Mouse (Mus musculus) hindbrain, embryonic 11.5 days (tissue): ENCODE measurements around the gene Gal. TPM values are rescaled to one million over a fixed set of nuclear protein-coding genes. Genes with fewer than 3 reads are reported as not detected.

Experiments used
- ATAC-seq: fragments of 200-750 bp; cut with Nextera tagmentation; 2 replicates; pipeline ENCODE4 v1.8.0; 2017; ENCODE audit warnings: mild to moderate bottlenecking, moderate TSS enrichment, moderate library complexity; ENCODE audit not compliant: low FRiP score
- DNase-seq: peaks from one replicate; pipeline ENCODE4 v3.0.0-alpha.2; 2015; ENCODE audit warnings: low spot score
- H3K27ac ChIP-seq: fragments of 300-500 bp; sonication (generic); 2 replicates; pipeline ENCODE4 v1.5.1; 2014; ENCODE audit warnings: mild to moderate bottlenecking, low read depth, low read length
- H3K27me3 ChIP-seq: fragments of 300-500 bp; sonication (generic); 2 replicates; pipeline ENCODE4 v1.6.1; 2014; ENCODE audit warnings: mild to moderate bottlenecking, low read length, moderate library complexity, mixed read lengths; ENCODE audit not compliant: control insufficient read depth, insufficient read depth
- H3K36me3 ChIP-seq: fragments of 300-500 bp; sonication (generic); 2 replicates; pipeline ENCODE4 v1.6.1; 2014; ENCODE audit warnings: mild to moderate bottlenecking, low read length, moderate library complexity, mixed read lengths; ENCODE audit not compliant: control insufficient read depth, insufficient read depth
- H3K4me1 ChIP-seq: fragments of 300-500 bp; sonication (generic); replicated peaks from 2 replicates; pipeline ENCODE4 v1.6.1; 2014; ENCODE audit warnings: low read length, mixed read lengths; ENCODE audit not compliant: control insufficient read depth, insufficient read depth
- H3K4me2 ChIP-seq: fragments of 300-500 bp; sonication (generic); replicated peaks from 2 replicates; pipeline ENCODE4 v1.6.1; 2014; ENCODE audit warnings: mild to moderate bottlenecking, low read depth, low read length
- H3K4me3 ChIP-seq: fragments of 300-500 bp; sonication (generic); 2 replicates; pipeline ENCODE4 v1.5.1; 2014; ENCODE audit warnings: low read depth, low read length
- H3K9ac ChIP-seq: fragments of 300-500 bp; sonication (generic); 2 replicates; pipeline ENCODE4 v1.6.1; 2014; ENCODE audit warnings: low read depth, low read length
- H3K9me3 ChIP-seq: fragments of 300-500 bp; sonication (generic); 2 replicates; pipeline ENCODE4 v1.6.1; 2016; ENCODE audit warnings: low read length; ENCODE audit not compliant: control insufficient read depth
- WGBS: fragments of 180-500 bp; shearing (Covaris S2); extraction: QIAGEN DNeasy Blood & Tissue Kit; methylation state at CpG from one replicate; pipeline ENCODE4 v1.1.7; 2014; 5-methylcytosine and 5-hydroxymethylcytosine counted together
- polyA plus RNA-seq: library from polyadenylated mRNA; unstranded; fragments of >200 nt; fragmentation: Nextera tagmentation; extraction: Ambion mirVana; gene quantifications from 2 replicates; pipeline ENCODE4 v1.2.1, GENCODE M21; 2014

Gal gene
- polyA plus RNA-seq, 1 experiment from 2014 or later: 1.3 TPM

- H3K27me3 ChIP-seq: no peaks in the 10 kb centered on the region
- DNase-seq: no peak
- ATAC-seq: no peak
- no peak overlapping the region for H3K4me3 ChIP-seq
- H3K27ac ChIP-seq: no peak overlapping the region
- H3K4me1 ChIP-seq: no peaks in the 10 kb centered on the region
- no peak overlapping the region for H3K9ac ChIP-seq
- no peaks in the 10 kb centered on the region for H3K36me3 ChIP-seq
- H3K4me2 ChIP-seq: no peak overlapping the region
- H3K9me3 ChIP-seq: no peaks in the 10 kb centered on the region
- 88% methylated on average over 3 of the region's 3 CpGs for WGBS
Observed at GRCm38 (mm10) chr19:3378614-3379013, 35.7 kb downstream of the Gal start.

- Histone ChIP-seq H3K4me3 (no peak overlapping the region), H3K27me3 (no peaks in the 10 kb centered on the region), H3K4me1 (no peaks in the 10 kb centered on the region), H3K9ac (no peak overlapping the region), H3K4me2 (no peak overlapping the region), H3K27ac (no peak overlapping the region), H3K9me3 (no peaks in the 10 kb centered on the region), H3K36me3 (no peaks in the 10 kb centered on the region)
- WGBS: 40% methylated on average over 4 of the region's 4 CpGs
- no peak for ATAC-seq
- DNase-seq: no peak
Observed at GRCm38 (mm10) chr19:3376966-3377715, 37.2 kb downstream of the Gal start.

GRCm38 (mm10) chr19:3375945-3376495 is 38.3 kb downstream of the Gal start:
- Histone ChIP-seq H3K27ac (no peak overlapping the region), H3K4me2 (no peak overlapping the region), H3K9me3 (no peaks in the 10 kb centered on the region), H3K27me3 (no peaks in the 10 kb centered on the region), H3K9ac (no peak overlapping the region), H3K4me1 (no peaks in the 10 kb centered on the region), H3K36me3 (no peaks in the 10 kb centered on the region), H3K4me3 (no peak overlapping the region)
- ATAC-seq (no peak), DNase-seq (no peak)
- WGBS: 64% methylated on average over 7 of the region's 7 CpGs

GRCm38 (mm10) chr19:3374028-3374427 is 40.3 kb downstream of the Gal start:
- H3K4me3 ChIP-seq: no peak overlapping the region
- no peaks in the 10 kb centered on the region for H3K4me1 ChIP-seq
- DNase-seq: peak; percentile 12
- ATAC-seq: no peak
- no peak overlapping the region for H3K9ac ChIP-seq
- no peak overlapping the region for H3K4me2 ChIP-seq
- 56% methylated on average over 2 of the region's 2 CpGs for WGBS
- H3K36me3 ChIP-seq: no peaks in the 10 kb centered on the region
- H3K27ac ChIP-seq: no peak overlapping the region
- no peaks in the 10 kb centered on the region for H3K9me3 ChIP-seq
- no peaks in the 10 kb centered on the region for H3K27me3 ChIP-seq

GRCm38 (mm10) chr19:3373380-3373779 is 41.0 kb downstream of the Gal start:
- no peak for DNase-seq
- 73% methylated on average over 12 of the region's 12 CpGs for WGBS
- Histone ChIP-seq H3K27ac (no peak overlapping the region), H3K27me3 (no peaks in the 10 kb centered on the region), H3K4me1 (no peaks in the 10 kb centered on the region), H3K9ac (no peak overlapping the region), H3K9me3 (no peaks in the 10 kb centered on the region), H3K4me3 (no peak overlapping the region), H3K36me3 (no peaks in the 10 kb centered on the region), H3K4me2 (no peak overlapping the region)
- no peak for ATAC-seq

- Histone ChIP-seq H3K4me3 (no peak overlapping the region), H3K9ac (no peak overlapping the region), H3K36me3 (no peaks in the 10 kb centered on the region), H3K27ac (no peak overlapping the region), H3K27me3 (no peaks in the 10 kb centered on the region), H3K9me3 (no peaks in the 10 kb centered on the region), H3K4me1 (no peaks in the 10 kb centered on the region), H3K4me2 (no peak overlapping the region)
- 89% methylated on average over 3 of the region's 3 CpGs for WGBS
- DNase-seq (no peak), ATAC-seq (no peak)
Observed at GRCm38 (mm10) chr19:3368276-3368675, 46.1 kb downstream of the Gal start.

- 89% methylated on average over 3 of the region's 3 CpGs for WGBS
- no peaks in the 10 kb centered on the region for H3K9me3 ChIP-seq
- no peak overlapping the region for H3K9ac ChIP-seq
- no peak overlapping the region for H3K27ac ChIP-seq
- no peaks in the 10 kb centered on the region for H3K4me1 ChIP-seq
- no peak for DNase-seq
- H3K4me2 ChIP-seq: no peak overlapping the region
- no peaks in the 10 kb centered on the region for H3K36me3 ChIP-seq
- ATAC-seq: no peak
- no peak overlapping the region for H3K4me3 ChIP-seq
- H3K27me3 ChIP-seq: no peaks in the 10 kb centered on the region
Observed at GRCm38 (mm10) chr19:3365089-3365488, 49.3 kb downstream of the Gal start.

- H3K4me1 ChIP-seq: no peaks in the 10 kb centered on the region
- DNase-seq (no peak), ATAC-seq (no peak)
- H3K9me3 ChIP-seq: no peaks in the 10 kb centered on the region
- H3K36me3 ChIP-seq: 0 out of 2 replicates have a peak, but pooled peaks cover 2% of the 10 kb centered on the region
- H3K27me3 ChIP-seq: no peaks in the 10 kb centered on the region
- H3K27ac ChIP-seq: no peak overlapping the region
- WGBS: 83% methylated on average over 4 of the region's 4 CpGs
- no peak overlapping the region for H3K9ac ChIP-seq
- no peak overlapping the region for H3K4me2 ChIP-seq
- H3K4me3 ChIP-seq: no peak overlapping the region
Observed at GRCm38 (mm10) chr19:3363510-3363909, 50.8 kb downstream of the Gal start.
